Mouse (Mus musculus) kidney, adult 11 months (tissue): ENCODE measurements around the gene Abhd17b.

Experiments used
- DNase-seq: peaks from one replicate; pipeline ENCODE4 v3.0.0; 2022

Gene Abhd17b

GRCm38 (mm10) chr19:21734112-21734511 is 81.1 kb downstream of the Abhd17b start:
- no peak for DNase-seq
